Mouse (Mus musculus) hindbrain, embryonic 12.5 days (tissue): ENCODE data around the gene Tymp. TPM values are rescaled to one million over a fixed set of nuclear protein-coding genes. Genes with fewer than 3 reads are reported as not detected.

Experiments
- ATAC-seq: fragments of 200-750 bp; cut with Nextera tagmentation; 2 replicates; pipeline ENCODE4 v1.8.0; 2017; ENCODE audit warnings: moderate TSS enrichment; ENCODE audit not compliant: low FRiP score
- H3K27ac ChIP-seq: fragments of 300-500 bp; sonication (generic); 2 replicates; pipeline ENCODE4 v1.5.1; 2016; ENCODE audit warnings: mild to moderate bottlenecking
- H3K27me3 ChIP-seq: fragments of 300-500 bp; sonication (generic); 2 replicates; pipeline ENCODE4 v1.6.1; 2016; ENCODE audit warnings: mild to moderate bottlenecking
- H3K36me3 ChIP-seq: fragments of 300-500 bp; sonication (generic); 2 replicates; pipeline ENCODE4 v1.6.1; 2016; ENCODE audit warnings: mild to moderate bottlenecking
- H3K4me1 ChIP-seq: fragments of 300-500 bp; sonication (generic); 2 replicates; pipeline ENCODE4 v1.6.1; 2016
- H3K4me2 ChIP-seq: fragments of 300-500 bp; sonication (generic); replicated peaks from 2 replicates; pipeline ENCODE4 v1.6.1; 2016; ENCODE audit warnings: mild to moderate bottlenecking
- H3K4me3 ChIP-seq: fragments of 300-500 bp; sonication (generic); 2 replicates; pipeline ENCODE4 v1.5.1; 2016; ENCODE audit warnings: mild to moderate bottlenecking
- H3K9ac ChIP-seq: fragments of 300-500 bp; sonication (generic); 2 replicates; pipeline ENCODE4 v1.6.1; 2016; ENCODE audit warnings: mild to moderate bottlenecking, moderate library complexity
- H3K9me3 ChIP-seq: fragments of 300-500 bp; sonication (generic); replicated peaks from 2 replicates; pipeline ENCODE4 v1.6.1; 2016; ENCODE audit warnings: mild to moderate bottlenecking
- WGBS: fragments of 180-500 bp; shearing (Covaris S2); methylation state at CpG from one replicate; pipeline ENCODE4 v1.1.7; 2016; 5-methylcytosine and 5-hydroxymethylcytosine counted together
- polyA plus RNA-seq: library from polyadenylated mRNA; unstranded; fragments of >200 nt; fragmentation: Nextera tagmentation; extraction: Ambion mirVana; gene quantifications from 2 replicates; pipeline ENCODE4 v1.2.1, GENCODE M21; 2016

Gene Tymp
- polyA plus RNA-seq, 1 experiment from 2014 or later = 1.4 TPM

DNA sequence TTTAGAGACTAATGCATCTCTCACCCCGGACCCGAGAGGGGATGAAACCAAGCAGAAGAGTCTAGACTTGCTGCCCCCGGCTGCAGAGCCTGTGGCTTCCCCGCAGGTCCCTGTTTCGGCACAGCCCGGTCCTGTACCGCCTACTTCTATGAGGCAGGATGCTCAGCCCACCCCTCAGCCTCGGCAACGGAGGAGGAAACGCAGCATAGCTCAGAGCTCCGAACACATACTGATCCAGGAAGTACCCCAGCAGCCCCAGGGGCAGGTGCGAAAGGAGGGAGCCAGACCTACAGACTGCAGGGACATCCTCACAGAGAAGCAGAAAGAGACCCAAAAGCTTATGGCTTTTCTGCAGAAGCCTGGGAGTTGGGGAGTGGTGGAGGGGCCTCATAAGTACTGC, 10.3 kb upstream of the Tymp start:
- no peaks in the 10 kb centered on the region for H3K36me3 ChIP-seq
- H3K9ac ChIP-seq = no peak overlapping the region
- H3K4me3 ChIP-seq = no peak overlapping the region
- H3K27ac ChIP-seq = no peak overlapping the region
- WGBS = 50% methylated on average over 12 of the region's 12 CpGs
- H3K4me1 ChIP-seq = no peaks in the 10 kb centered on the region
- H3K4me2 ChIP-seq = no peak overlapping the region
- H3K27me3 ChIP-seq = peaks cover 9% of the 10 kb centered on the region; the same call in 1 of the 2 replicates
- no peak for ATAC-seq
- no peaks in the 10 kb centered on the region for H3K9me3 ChIP-seq

- no peak for ATAC-seq
- no peak within 1 kb of the TSS for H3K27ac ChIP-seq
- H3K9ac ChIP-seq = no peak within 1 kb of the TSS
- H3K27me3 ChIP-seq = peaks cover 25% of the 10 kb centered on the region
- WGBS = 86% methylated on average over 7 of the region's 7 CpGs
- no peaks in the 10 kb centered on the region for H3K9me3 ChIP-seq
- H3K4me2 ChIP-seq = no peak within 1 kb of the TSS
- peaks cover under 1% of the 10 kb centered on the region; the same call in 1 of the 2 replicates for H3K4me1 ChIP-seq
- no peak within 1 kb of the TSS for H3K4me3 ChIP-seq
- no peaks in the 10 kb centered on the region for H3K36me3 ChIP-seq
These were observed 7.8 kb upstream of the Tymp start, which contains the start of gene Klhdc7b for GRCm38 (mm10) chr15:89384617-89385016. TSS of gene Klhdc7b (plus strand) at chr15:89384917.

GRCm38 (mm10) chr15:89379429-89379828, 2.6 kb upstream of the Tymp start:
- Histone ChIP-seq H3K27ac (no peak overlapping the region), H3K4me2 (peak overlapping the region; percentile 64), H3K4me1 (peaks cover 20% of the 10 kb centered on the region), H3K36me3 (no peaks in the 10 kb centered on the region), H3K4me3 (peak overlapping the region; percentile 35), H3K9me3 (no peaks in the 10 kb centered on the region), H3K27me3 (peaks cover 65% of the 10 kb centered on the region), H3K9ac (no peak overlapping the region)
- ATAC-seq = no peak
- WGBS = 12% methylated on average over 10 of the region's 10 CpGs

- under 1% methylated on average over 33 of the region's 33 CpGs for WGBS
These were observed 2.1 kb upstream of the Tymp start, which contains the start of gene Odf3b for GRCm38 (mm10) chr15:89378831-89379401. TSS of gene Odf3b (minus strand) at chr15:89379282.

DNA sequence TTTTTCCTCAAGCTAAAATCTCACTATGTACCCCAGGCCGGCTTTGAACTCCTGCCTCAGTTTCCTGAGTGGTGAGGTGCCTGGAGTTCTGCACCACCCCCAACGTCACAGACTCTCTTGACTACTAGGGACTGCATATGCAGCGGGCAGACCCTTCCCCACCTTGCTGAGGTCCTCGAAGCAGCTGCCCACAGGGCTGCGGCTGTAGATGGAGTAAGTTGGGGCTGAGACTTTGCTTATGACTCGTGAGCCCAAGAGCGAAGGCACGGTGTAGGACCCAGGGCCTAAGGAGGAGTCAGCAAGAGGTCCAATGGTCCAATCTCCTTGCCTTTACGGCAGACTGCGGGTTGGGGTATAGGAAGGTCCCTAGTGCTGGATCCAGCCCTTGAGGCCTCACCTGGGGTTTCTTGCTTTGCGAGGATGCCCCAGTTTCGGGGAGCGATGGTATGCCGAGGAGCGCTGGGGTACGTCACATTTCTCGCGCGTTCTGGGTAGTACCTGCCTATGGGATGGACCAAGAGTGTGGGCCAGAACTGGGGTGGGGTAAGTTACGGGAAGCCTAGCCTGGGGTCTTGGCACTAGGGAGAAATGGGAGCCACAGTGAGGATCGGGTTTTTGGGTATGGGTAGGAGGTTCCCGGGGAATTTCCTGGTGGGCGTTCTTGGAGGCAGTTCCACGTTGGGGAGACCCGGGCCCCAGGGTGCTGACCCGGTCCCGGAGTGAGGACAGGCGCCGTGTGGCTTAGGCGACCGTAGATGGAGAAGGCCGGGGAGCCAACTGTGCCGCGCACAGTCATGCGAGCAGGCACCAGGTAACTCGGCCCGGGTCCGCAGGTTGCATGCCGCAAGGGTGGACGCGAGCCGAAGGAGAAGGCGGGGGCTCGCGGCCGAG, 1.3 kb upstream of the Tymp start:
- H3K9ac ChIP-seq = peak overlapping the region; percentile 50; the same call in 1 of the 2 replicates
- H3K27me3 ChIP-seq = peaks cover 62% of the 10 kb centered on the region
- 12% methylated on average over 46 of the region's 46 CpGs for WGBS

More at GRCm38 (mm10) chr15:89378831-89379401, 2.1 kb upstream of the Tymp start, which contains the start of gene Odf3b:
- Histone ChIP-seq H3K9ac (peak within 1 kb of the TSS; percentile 50), H3K4me3 (peak within 1 kb of the TSS; percentile 35), H3K27me3 (peaks cover 62% of the 10 kb centered on the region), H3K9me3 (no peaks in the 10 kb centered on the region), H3K27ac (no peak within 1 kb of the TSS), H3K4me1 (peaks cover 23% of the 10 kb centered on the region), H3K4me2 (peak within 1 kb of the TSS; percentile 64), H3K36me3 (no peaks in the 10 kb centered on the region)
- ATAC-seq = no peak

DNA sequence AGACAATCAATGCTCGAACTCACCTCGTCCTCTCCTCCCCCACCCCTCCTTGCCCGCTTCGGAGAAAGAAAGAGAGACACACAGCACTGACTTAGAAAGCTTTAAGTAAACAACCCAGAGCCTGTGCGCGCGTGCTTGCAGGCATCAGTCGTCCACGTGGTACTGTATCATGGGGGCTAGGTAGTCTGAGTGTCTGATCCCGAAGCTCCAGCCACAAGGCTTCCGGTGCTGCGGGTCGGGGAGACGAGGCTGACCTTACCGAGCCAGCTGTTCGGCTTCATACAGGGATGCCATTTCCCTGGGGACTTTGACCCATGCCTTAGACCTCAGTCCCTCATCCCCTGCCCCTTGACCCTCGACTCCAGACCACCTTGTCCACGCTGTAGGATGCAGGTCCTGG, 523 bp upstream of the Tymp start:
- Histone ChIP-seq H3K4me1 (peaks cover 31% of the 10 kb centered on the region), H3K9me3 (no peaks in the 10 kb centered on the region), H3K4me3 (no peak overlapping the region), H3K36me3 (peaks cover 6% of the 10 kb centered on the region), H3K4me2 (no peak overlapping the region), H3K27ac (no peak overlapping the region), H3K27me3 (peaks cover 62% of the 10 kb centered on the region), H3K9ac (no peak overlapping the region)
- ATAC-seq = no peak
- WGBS = 6% methylated on average over 18 of the region's 18 CpGs

More for the DNA sequence above, 1.3 kb upstream of the Tymp start:
- Histone ChIP-seq H3K4me3 (peak overlapping the region; percentile 35), H3K4me1 (peaks cover 24% of the 10 kb centered on the region), H3K4me2 (peak overlapping the region; percentile 64), H3K9me3 (no peaks in the 10 kb centered on the region), H3K27ac (no peak overlapping the region), H3K36me3 (no peaks in the 10 kb centered on the region)
- no peak for ATAC-seq

DNA sequence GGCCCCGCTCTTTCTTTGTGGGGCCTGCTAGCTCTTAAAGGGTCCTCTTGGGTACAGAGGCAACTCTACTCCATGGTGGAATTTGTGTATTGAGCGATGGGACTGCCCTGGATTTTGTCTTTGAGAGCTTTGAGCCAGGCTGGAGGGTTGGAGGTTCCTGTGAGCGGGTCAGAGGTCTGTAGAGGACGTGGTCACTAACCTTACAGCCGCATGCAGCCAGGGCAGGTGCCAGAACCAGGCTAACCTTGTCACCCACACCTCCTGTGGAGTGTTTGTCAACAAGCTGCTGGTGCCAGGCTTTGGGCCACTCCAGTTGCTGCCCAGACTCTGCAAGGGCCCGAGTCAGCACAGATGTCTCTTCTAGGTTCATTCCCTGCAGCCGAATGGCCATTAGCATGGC, 799 bp downstream of the Tymp start:
- H3K36me3 ChIP-seq = peaks cover 19% of the 10 kb centered on the region
- peaks cover 31% of the 10 kb centered on the region for H3K4me1 ChIP-seq
- no peaks in the 10 kb centered on the region for H3K9me3 ChIP-seq
- H3K9ac ChIP-seq = no peak overlapping the region
- no peak overlapping the region for H3K4me2 ChIP-seq
- no peak overlapping the region for H3K4me3 ChIP-seq
- WGBS = 77% methylated on average over 7 of the region's 7 CpGs
- ATAC-seq = no peak
- H3K27me3 ChIP-seq = peaks cover 55% of the 10 kb centered on the region
- no peak overlapping the region for H3K27ac ChIP-seq

GRCm38 (mm10) chr15:89374801-89375534, 1.9 kb downstream of the Tymp start:
- ATAC-seq = no peak
- no peak overlapping the region for H3K4me2 ChIP-seq
- no peak overlapping the region for H3K4me3 ChIP-seq
- no peak overlapping the region for H3K9ac ChIP-seq
- WGBS = 91% methylated on average over 17 of the region's 17 CpGs
- H3K27ac ChIP-seq = no peak overlapping the region
- H3K4me1 ChIP-seq = peaks cover 31% of the 10 kb centered on the region
- no peaks in the 10 kb centered on the region for H3K9me3 ChIP-seq
- peaks cover 47% of the 10 kb centered on the region for H3K27me3 ChIP-seq
- H3K36me3 ChIP-seq = peaks cover 30% of the 10 kb centered on the region

- ATAC-seq = no peak
- Histone ChIP-seq H3K4me2 (peak overlapping the region; percentile 69), H3K9ac (peak overlapping the region; percentile 73), H3K36me3 (peaks cover 36% of the 10 kb centered on the region), H3K27me3 (peaks cover 42% of the 10 kb centered on the region), H3K27ac (peak overlapping the region; percentile 95; the same call in 1 of the 2 replicates), H3K9me3 (no peaks in the 10 kb centered on the region), H3K4me1 (peaks cover 28% of the 10 kb centered on the region), H3K4me3 (peak overlapping the region; percentile 63)
- 50% methylated on average over 9 of the region's 9 CpGs for WGBS
These were observed 2.5 kb downstream of the Tymp start for GRCm38 (mm10) chr15:89374340-89374739.

GRCm38 (mm10) chr15:89373762-89374248, 3.0 kb downstream of the Tymp start, which contains the start of gene Sco2:
TSS of gene Sco2 (minus strand) at chr15:89373846.
- H3K27ac ChIP-seq = peak within 1 kb of the TSS; percentile 95
- peaks cover 41% of the 10 kb centered on the region for H3K36me3 ChIP-seq
- peak; percentile 80 for ATAC-seq
- peak within 1 kb of the TSS; percentile 69 for H3K4me2 ChIP-seq
- no peaks in the 10 kb centered on the region for H3K9me3 ChIP-seq
- H3K4me3 ChIP-seq = peak within 1 kb of the TSS; percentile 63
- H3K27me3 ChIP-seq = peaks cover 37% of the 10 kb centered on the region
- peak within 1 kb of the TSS; percentile 73 for H3K9ac ChIP-seq
- peaks cover 23% of the 10 kb centered on the region for H3K4me1 ChIP-seq
- WGBS = 0% methylated on average over 42 of the region's 42 CpGs

GRCm38 (mm10) chr15:89373027-89373761, 3.6 kb downstream of the Tymp start:
- H3K4me1 ChIP-seq = peaks cover 17% of the 10 kb centered on the region
- peaks cover 31% of the 10 kb centered on the region for H3K27me3 ChIP-seq
- peak overlapping the region; percentile 95 for H3K27ac ChIP-seq
- ATAC-seq = peak; percentile 84
- peak overlapping the region; percentile 69 for H3K4me2 ChIP-seq
- no peaks in the 10 kb centered on the region for H3K9me3 ChIP-seq
- H3K9ac ChIP-seq = peak overlapping the region; percentile 73
- peaks cover 47% of the 10 kb centered on the region for H3K36me3 ChIP-seq
- peak overlapping the region; percentile 63 for H3K4me3 ChIP-seq
- 2% methylated on average over 35 of the region's 35 CpGs for WGBS
